Mouse (Mus musculus) liver, postnatal 0 days (tissue): Measurements from ENCODE around the gene Nyap1. TPM values are rescaled to one million over a fixed set of nuclear protein-coding genes. Genes with fewer than 3 reads are reported as not detected.

ENCODE experiments used
- ATAC-seq: fragments of 200-750 bp; cut with Nextera tagmentation; 2 replicates; pipeline ENCODE4 v1.8.0; 2017; ENCODE audit warnings: mild to moderate bottlenecking, moderate library complexity
- DNase-seq: peaks from one replicate; pipeline ENCODE4 v3.0.0-alpha.2; 2016
- H3K27ac ChIP-seq: fragments of 300-500 bp; sonication (generic); 2 replicates; pipeline ENCODE4 v1.5.1; 2014; ENCODE audit warnings: antibody characterized with exemption, moderate library complexity, mild to moderate bottlenecking, low read depth
- H3K27me3 ChIP-seq: fragments of 300-500 bp; sonication (generic); 2 replicates; pipeline ENCODE4 v1.6.1; 2014; ENCODE audit warnings: low read length, control low read depth, mixed read lengths; ENCODE audit not compliant: insufficient read depth
- H3K36me3 ChIP-seq: fragments of 300-500 bp; sonication (generic); replicated peaks from 2 replicates; pipeline ENCODE4 v1.6.1; 2014; ENCODE audit warnings: mild to moderate bottlenecking, control low read depth, low read length, moderate library complexity, mixed read lengths; ENCODE audit not compliant: insufficient read depth
- H3K4me1 ChIP-seq: fragments of 300-500 bp; sonication (generic); 2 replicates; pipeline ENCODE4 v1.6.1; 2014; ENCODE audit warnings: antibody characterized with exemption, mild to moderate bottlenecking, control low read depth; ENCODE audit not compliant: insufficient read depth
- H3K4me2 ChIP-seq: fragments of 300-500 bp; sonication (generic); 2 replicates; pipeline ENCODE4 v1.6.1; 2014; ENCODE audit warnings: low read depth, mild to moderate bottlenecking, low read length, moderate library complexity, mixed read lengths
- H3K4me3 ChIP-seq: fragments of 300-500 bp; sonication (generic); 2 replicates; pipeline ENCODE4 v1.5.1; 2014; ENCODE audit warnings: low read depth, low read length
- H3K9ac ChIP-seq: fragments of 300-500 bp; sonication (generic); replicated peaks from 2 replicates; pipeline ENCODE4 v1.6.1; 2014; ENCODE audit warnings: mild to moderate bottlenecking, moderate library complexity
- H3K9me3 ChIP-seq: fragments of 300-500 bp; sonication (generic); 2 replicates; pipeline ENCODE4 v1.6.1; 2016; ENCODE audit warnings: mild to moderate bottlenecking, control low read depth, low read length, mixed read lengths
- CTCF ChIP-seq: sonication (generic); IDR thresholded peaks from 2 replicates; pipeline ENCODE4 v1.5.1; 2016; ENCODE audit warnings: antibody characterized with exemption, low read depth
- EP300 ChIP-seq: IDR thresholded peaks from 2 replicates; pipeline ENCODE4 v1.6.1; 2016; ENCODE audit warnings: antibody characterized with exemption, low read depth, mild to moderate bottlenecking
- WGBS: fragments of 180-500 bp; shearing (Covaris S2); extraction: QIAGEN DNeasy Blood & Tissue Kit; methylation state at CpG from one replicate; pipeline ENCODE4 v1.1.7; 2014; ENCODE audit not compliant: insufficient replicate concordance; 5-methylcytosine and 5-hydroxymethylcytosine counted together
- polyA plus RNA-seq: library from polyadenylated mRNA; unstranded; fragments of >200 nt; fragmentation: Nextera tagmentation; extraction: Ambion mirVana; gene quantifications from 2 replicates; pipeline ENCODE4 v1.2.1, GENCODE M21; 2015

Nyap1 gene
- polyA plus RNA-seq, 1 experiment from 2014 or later, result 0.18 TPM

- ATAC-seq (peak; percentile 59), DNase-seq (peak; percentile 69)
- Histone ChIP-seq H3K4me1 (peaks cover 29% of the 10 kb centered on the region), H3K9ac (peak overlapping the region; percentile 97), H3K27ac (peak overlapping the region; percentile 96), H3K9me3 (no peaks in the 10 kb centered on the region), H3K36me3 (peaks cover 41% of the 10 kb centered on the region), H3K27me3 (no peaks in the 10 kb centered on the region), H3K4me3 (peak overlapping the region; percentile 96), H3K4me2 (peak overlapping the region; percentile 99)
- TF ChIP-seq EP300 (no peak), CTCF (no peak)
- 3% methylated on average over 58 of the region's 83 CpGs for WGBS
These were observed 37.9 kb upstream of the Nyap1 start for GRCm38 (mm10) chr5:137779053-137779933.

GRCm38 (mm10) chr5:137778635-137779034, 37.2 kb upstream of the Nyap1 start, which contains the start of gene Ppp1r35:
TSS of gene Ppp1r35 (plus strand) at chr5:137778849.
- H3K4me1 ChIP-seq, result peaks cover 23% of the 10 kb centered on the region
- peak within 1 kb of the TSS; percentile 96 for H3K4me3 ChIP-seq
- DNase-seq (peak; percentile 97), ATAC-seq (peak; percentile 93)
- H3K4me2 ChIP-seq, result peak within 1 kb of the TSS; percentile 99
- WGBS, result under 1% methylated on average over 31 of the region's 31 CpGs
- H3K27ac ChIP-seq, result peak within 1 kb of the TSS; percentile 96
- no peaks in the 10 kb centered on the region for H3K27me3 ChIP-seq
- peaks cover 36% of the 10 kb centered on the region for H3K36me3 ChIP-seq
- TF ChIP-seq CTCF, result no peak
- no peak; the same call in 1 of the 2 replicates for TF ChIP-seq EP300
- no peaks in the 10 kb centered on the region for H3K9me3 ChIP-seq
- peak within 1 kb of the TSS; percentile 97 for H3K9ac ChIP-seq

DNA sequence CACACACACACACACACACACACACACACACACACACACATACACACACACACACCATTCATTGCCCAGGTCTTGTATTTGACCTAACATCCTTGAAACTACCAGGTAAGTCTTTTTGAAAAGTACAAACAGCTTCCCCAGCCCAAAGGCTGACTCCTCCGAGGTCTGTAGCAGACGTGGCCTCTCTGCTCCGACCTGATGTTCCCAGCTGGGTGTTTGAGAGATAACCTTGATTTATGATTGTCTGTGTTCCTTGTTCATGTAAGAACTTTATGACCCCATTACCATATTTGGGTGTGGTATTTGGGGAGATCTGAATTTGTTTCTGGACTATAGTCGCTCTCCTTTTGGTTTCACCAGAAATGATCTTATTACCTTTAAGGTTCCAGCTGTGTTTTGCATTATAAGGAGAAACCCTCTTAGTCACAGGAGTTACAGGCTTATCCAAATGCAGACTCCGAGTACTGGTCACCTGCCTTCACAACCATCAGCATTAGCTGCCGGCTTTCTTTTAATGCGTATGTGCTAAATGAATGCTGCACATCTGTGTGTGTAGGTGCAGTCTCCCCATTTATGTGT, 35.9 kb upstream of the Nyap1 start:
- Histone ChIP-seq H3K4me1 (peaks cover 22% of the 10 kb centered on the region), H3K27ac (no peak overlapping the region; the same call in 1 of the 2 replicates), H3K36me3 (peaks cover 24% of the 10 kb centered on the region), H3K27me3 (no peaks in the 10 kb centered on the region), H3K9me3 (no peaks in the 10 kb centered on the region), H3K9ac (no peak overlapping the region), H3K4me3 (no peak overlapping the region), H3K4me2 (no peak overlapping the region)
- no peak for ATAC-seq
- TF ChIP-seq CTCF (no peak), EP300 (no peak)
- 81% methylated on average over 7 of the region's 7 CpGs for WGBS
- no peak for DNase-seq

DNA sequence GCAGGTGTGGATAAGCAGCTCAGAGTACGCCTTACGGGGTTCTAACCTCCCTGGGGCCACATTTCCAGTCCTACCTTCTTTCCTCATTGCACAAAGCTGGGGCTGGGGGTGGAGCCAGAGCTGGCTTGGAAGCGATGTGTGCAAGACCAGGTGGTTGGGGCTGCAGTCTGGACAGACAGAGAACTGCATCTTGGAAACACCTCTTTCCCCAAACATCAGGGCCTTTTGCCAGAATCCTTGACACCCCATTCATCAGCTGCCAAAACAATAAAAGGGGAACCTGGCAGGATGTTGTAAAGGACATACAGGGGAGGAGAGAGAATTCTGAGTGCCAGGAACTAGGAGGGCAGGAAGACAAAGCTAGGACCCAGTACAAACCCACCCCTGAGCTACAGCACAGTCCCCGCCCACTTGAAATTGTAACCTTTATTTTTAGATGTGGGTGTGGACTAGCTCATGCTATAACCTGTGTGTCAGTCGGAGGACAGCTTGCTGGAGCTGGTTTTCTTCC, 35.1 kb upstream of the Nyap1 start:
- Histone ChIP-seq H3K4me3 (no peak overlapping the region), H3K9ac (no peak overlapping the region), H3K27me3 (no peaks in the 10 kb centered on the region), H3K4me1 (peaks cover 22% of the 10 kb centered on the region), H3K9me3 (no peaks in the 10 kb centered on the region), H3K4me2 (no peak overlapping the region), H3K36me3 (peaks cover 15% of the 10 kb centered on the region), H3K27ac (no peak overlapping the region)
- DNase-seq (no peak), ATAC-seq (no peak)
- TF ChIP-seq EP300 (no peak), CTCF (no peak)
- 28% methylated on average over 5 of the region's 5 CpGs for whole genome bisulfite sequencing

- H3K27me3 ChIP-seq, result no peaks in the 10 kb centered on the region
- H3K4me2 ChIP-seq, result no peak overlapping the region
- H3K36me3 ChIP-seq, result peaks cover 8% of the 10 kb centered on the region; the same call in 1 of the 2 replicates
- ATAC-seq (no peak), DNase-seq (no peak)
- TF ChIP-seq EP300, result no peak
- TF ChIP-seq CTCF, result no peak
- WGBS, result 89% methylated on average over 2 of the region's 2 CpGs
- H3K9me3 ChIP-seq, result no peaks in the 10 kb centered on the region
- H3K9ac ChIP-seq, result no peak overlapping the region
- no peak overlapping the region for H3K4me3 ChIP-seq
- H3K27ac ChIP-seq, result no peak overlapping the region
- peaks cover 22% of the 10 kb centered on the region for H3K4me1 ChIP-seq
These were observed 34.3 kb upstream of the Nyap1 start for GRCm38 (mm10) chr5:137775587-137776290.

DNA sequence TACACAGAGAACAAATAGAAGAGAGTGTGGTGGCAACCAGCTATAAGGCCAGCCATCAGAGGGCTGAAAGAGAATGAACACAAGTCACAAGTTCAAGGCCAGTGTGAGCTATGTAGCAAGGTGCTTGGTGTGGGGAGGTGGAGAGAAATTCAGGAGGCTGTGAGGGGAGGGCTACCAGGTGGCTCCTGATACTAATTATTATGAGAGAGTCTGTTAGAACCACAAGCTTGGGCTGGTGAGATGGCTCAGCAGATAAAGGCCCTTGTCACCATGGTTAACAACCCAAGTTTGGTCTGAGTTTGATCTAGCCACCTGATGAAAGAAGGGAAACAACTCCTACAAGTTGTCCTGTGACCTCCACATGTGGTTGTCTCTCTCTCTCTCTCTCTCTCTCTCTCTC, 31.3 kb upstream of the Nyap1 start:
- peaks cover 8% of the 10 kb centered on the region; the same call in 1 of the 2 replicates for H3K4me1 ChIP-seq
- no peaks in the 10 kb centered on the region for H3K9me3 ChIP-seq
- no peak for TF ChIP-seq CTCF
- no peak for TF ChIP-seq EP300
- H3K4me3 ChIP-seq, result no peak overlapping the region
- no peak overlapping the region for H3K9ac ChIP-seq
- no peak for ATAC-seq
- H3K4me2 ChIP-seq, result no peak overlapping the region
- DNase-seq, result no peak
- no peaks in the 10 kb centered on the region for H3K36me3 ChIP-seq
- no peaks in the 10 kb centered on the region for H3K27me3 ChIP-seq
- H3K27ac ChIP-seq, result no peak overlapping the region
